Mouse (Mus musculus): ENCODE results near the gene Lyg1. TPM values are rescaled to one million over a fixed set of nuclear protein-coding genes. Genes with fewer than 3 reads are reported as not detected.
"Not testable (repeated sequence)": the region's sequence is repeated elsewhere in the genome, so short reads cannot be mapped to it uniquely, and the experiment has no call there.

Lyg1 gene
- polyA plus RNA-seq, 1 experiment from 2014 or later = not detected

- Histone ChIP-seq H3K27ac (no peak overlapping the region), H3K9me3 (replicated peaks) (no peaks in the 10 kb centered on the region), H3K27me3 (ENCODE audit: low read depth, poor library complexity, severe bottlenecking) (no peaks in the 10 kb centered on the region), H3K4me1 (peaks cover 5% of the 10 kb centered on the region; the same call in 1 of the 2 replicates), H3K36me3 (peaks cover 53% of the 10 kb centered on the region), H3K4me3 (no peak overlapping the region)
- DNase-seq (ENCODE audit: low spot score) = no peak
- 97% methylated on average over 1 of the region's 1 CpGs for WGBS
Measured at GRCm38 (mm10) chr1:37984326-37984725, 26.8 kb upstream of the Lyg1 start.

GRCm38 (mm10) chr1:37977303-37977702 lies 19.7 kb upstream of the Lyg1 start:
- 93% methylated on average over 7 of the region's 7 CpGs for WGBS
- Histone ChIP-seq H3K4me3 (no peak overlapping the region), H3K27me3 (ENCODE audit: low read depth, poor library complexity, severe bottlenecking) (no peaks in the 10 kb centered on the region), H3K4me1 (no peaks in the 10 kb centered on the region), H3K27ac (no peak overlapping the region), H3K9me3 (replicated peaks) (no peaks in the 10 kb centered on the region), H3K36me3 (no peaks in the 10 kb centered on the region)
- DNase-seq (ENCODE audit: low spot score) = no peak

GRCm38 (mm10) chr1:37976666-37977065 lies 19.1 kb upstream of the Lyg1 start:
- not testable (repeated sequence) for H3K36me3 ChIP-seq; H3K4me3 ChIP-seq; H3K4me1 ChIP-seq; H3K27ac ChIP-seq; DNase-seq (ENCODE audit: low spot score); H3K9me3 ChIP-seq (replicated peaks); H3K27me3 ChIP-seq (ENCODE audit: low read depth, poor library complexity, severe bottlenecking)
- WGBS = 74% methylated on average over 9 of the region's 9 CpGs

- Histone ChIP-seq H3K27me3 (ENCODE audit: low read depth, poor library complexity, severe bottlenecking) (no peaks in the 10 kb centered on the region), H3K4me1 (no peaks in the 10 kb centered on the region), H3K9me3 (replicated peaks) (no peaks in the 10 kb centered on the region), H3K27ac (no peak overlapping the region), H3K4me3 (no peak overlapping the region), H3K36me3 (no peaks in the 10 kb centered on the region)
- no peak for DNase-seq (ENCODE audit: low spot score)
- 76% methylated on average over 4 of the region's 4 CpGs for WGBS
Measured at GRCm38 (mm10) chr1:37971520-37971919, 14.0 kb upstream of the Lyg1 start.

- no peak overlapping the region for H3K4me3 ChIP-seq
- H3K9me3 ChIP-seq (replicated peaks) = no peaks in the 10 kb centered on the region
- 83% methylated on average over 6 of the region's 6 CpGs for WGBS
- H3K4me1 ChIP-seq = no peaks in the 10 kb centered on the region
- H3K36me3 ChIP-seq = no peaks in the 10 kb centered on the region
- H3K27ac ChIP-seq = no peak overlapping the region
- H3K27me3 ChIP-seq (ENCODE audit: low read depth, poor library complexity, severe bottlenecking) = no peaks in the 10 kb centered on the region
- no peak for DNase-seq (ENCODE audit: low spot score)
Measured at GRCm38 (mm10) chr1:37968746-37969145, 11.2 kb upstream of the Lyg1 start.

- Histone ChIP-seq H3K4me1 (no peaks in the 10 kb centered on the region), H3K27ac (no peak overlapping the region), H3K36me3 (no peaks in the 10 kb centered on the region), H3K27me3 (ENCODE audit: low read depth, poor library complexity, severe bottlenecking) (no peaks in the 10 kb centered on the region), H3K4me3 (no peak overlapping the region), H3K9me3 (replicated peaks) (no peaks in the 10 kb centered on the region)
- 64% methylated on average over 10 of the region's 10 CpGs for WGBS
- DNase-seq (ENCODE audit: low spot score) = no peak
Measured at GRCm38 (mm10) chr1:37965571-37965970, 8.0 kb upstream of the Lyg1 start.

GRCm38 (mm10) chr1:37959486-37959885 lies 1.9 kb upstream of the Lyg1 start:
- Histone ChIP-seq H3K27me3 (ENCODE audit: low read depth, poor library complexity, severe bottlenecking) (no peaks in the 10 kb centered on the region), H3K36me3 (no peaks in the 10 kb centered on the region), H3K4me1 (no peaks in the 10 kb centered on the region), H3K9me3 (replicated peaks) (no peaks in the 10 kb centered on the region), H3K27ac (no peak overlapping the region), H3K4me3 (no peak overlapping the region)
- DNase-seq (ENCODE audit: low spot score) = no peak
- WGBS = 83% methylated on average over 5 of the region's 5 CpGs

- Histone ChIP-seq H3K4me1 (no peaks in the 10 kb centered on the region), H3K27ac (no peak overlapping the region), H3K4me3 (no peak overlapping the region), H3K27me3 (ENCODE audit: low read depth, poor library complexity, severe bottlenecking) (no peaks in the 10 kb centered on the region), H3K9me3 (replicated peaks) (no peaks in the 10 kb centered on the region), H3K36me3 (no peaks in the 10 kb centered on the region)
- WGBS = 85% methylated on average over 2 of the region's 2 CpGs
- no peak for DNase-seq (ENCODE audit: low spot score)
Measured at GRCm38 (mm10) chr1:37958516-37958915, 957 bp upstream of the Lyg1 start.

GRCm38 (mm10) chr1:37956690-37957431 lies 698 bp downstream of the Lyg1 start:
- no peaks in the 10 kb centered on the region for H3K27me3 ChIP-seq (ENCODE audit: low read depth, poor library complexity, severe bottlenecking)
- H3K4me3 ChIP-seq = no peak overlapping the region
- 55% methylated on average over 3 of the region's 3 CpGs for WGBS
- no peak for DNase-seq (ENCODE audit: low spot score)
- no peak overlapping the region for H3K27ac ChIP-seq
- no peaks in the 10 kb centered on the region for H3K4me1 ChIP-seq
- no peaks in the 10 kb centered on the region for H3K36me3 ChIP-seq
- no peaks in the 10 kb centered on the region for H3K9me3 ChIP-seq (replicated peaks)

GRCm38 (mm10) chr1:37955251-37955650 lies 2.3 kb downstream of the Lyg1 start:
- H3K27me3 ChIP-seq (ENCODE audit: low read depth, poor library complexity, severe bottlenecking) = no peaks in the 10 kb centered on the region
- H3K4me1 ChIP-seq = no peaks in the 10 kb centered on the region
- no peak overlapping the region for H3K27ac ChIP-seq
- H3K36me3 ChIP-seq = no peaks in the 10 kb centered on the region
- H3K4me3 ChIP-seq = no peak overlapping the region
- WGBS = 94% methylated on average over 2 of the region's 2 CpGs
- DNase-seq (ENCODE audit: low spot score) = no peak
- H3K9me3 ChIP-seq (replicated peaks) = no peaks in the 10 kb centered on the region

- no peak for DNase-seq (ENCODE audit: low spot score)
- Histone ChIP-seq H3K4me1 (no peaks in the 10 kb centered on the region), H3K9me3 (replicated peaks) (no peaks in the 10 kb centered on the region), H3K36me3 (no peaks in the 10 kb centered on the region), H3K27me3 (ENCODE audit: low read depth, poor library complexity, severe bottlenecking) (no peaks in the 10 kb centered on the region), H3K4me3 (no peak overlapping the region), H3K27ac (no peak overlapping the region)
- 83% methylated on average over 7 of the region's 7 CpGs for WGBS
Measured at GRCm38 (mm10) chr1:37954786-37955185, 2.8 kb downstream of the Lyg1 start.

GRCm38 (mm10) chr1:37948906-37949305 lies 8.7 kb downstream of the Lyg1 start:
- no peak overlapping the region for H3K4me3 ChIP-seq
- H3K27me3 ChIP-seq (ENCODE audit: low read depth, poor library complexity, severe bottlenecking) = no peaks in the 10 kb centered on the region
- H3K27ac ChIP-seq = no peak overlapping the region
- no peaks in the 10 kb centered on the region for H3K36me3 ChIP-seq
- 78% methylated on average over 2 of the region's 2 CpGs for whole genome bisulfite sequencing
- DNase-seq (ENCODE audit: low spot score) = no peak
- H3K9me3 ChIP-seq (replicated peaks) = no peaks in the 10 kb centered on the region
- H3K4me1 ChIP-seq = no peaks in the 10 kb centered on the region

- Histone ChIP-seq H3K4me1 (no peaks in the 10 kb centered on the region), H3K36me3 (no peaks in the 10 kb centered on the region), H3K4me3 (no peak overlapping the region), H3K27me3 (ENCODE audit: low read depth, poor library complexity, severe bottlenecking) (no peaks in the 10 kb centered on the region), H3K27ac (no peak overlapping the region), H3K9me3 (replicated peaks) (no peaks in the 10 kb centered on the region)
- no peak for DNase-seq (ENCODE audit: low spot score)
- 23% methylated on average over 3 of the region's 3 CpGs for WGBS
Measured at GRCm38 (mm10) chr1:37931806-37932205, 25.8 kb downstream of the Lyg1 start.

- no peaks in the 10 kb centered on the region for H3K9me3 ChIP-seq (replicated peaks)
- no peak for DNase-seq (ENCODE audit: low spot score)
- no peak overlapping the region for H3K4me3 ChIP-seq
- 0 out of 2 replicates have a peak, but pooled peaks cover 8% of the 10 kb centered on the region for H3K4me1 ChIP-seq
- 80% methylated on average over 8 of the region's 8 CpGs for WGBS
- no peak overlapping the region for H3K27ac ChIP-seq
- H3K36me3 ChIP-seq = no peaks in the 10 kb centered on the region
- H3K27me3 ChIP-seq (ENCODE audit: low read depth, poor library complexity, severe bottlenecking) = no peaks in the 10 kb centered on the region
Measured at GRCm38 (mm10) chr1:37925971-37926370, 31.6 kb downstream of the Lyg1 start.

Data from limb, embryonic 10.5 days (tissue).